In genomic region chr13:75227616-75228277, GRCm38 (mm10) we compare ENCODE assay signal across 10 mouse cellular contexts.
DNase-seq lines count a peak whose midpoint lies in the region.
"Had no signal": no experiment of that assay in that cellular context is flagged by ENCODE, and none has a peak within 500 bp of the region (broad histone marks: within the 10 kb centered on the region; RNA-seq: fewer than 3 reads in every experiment).

No protein-coding gene starts in this region.

- H3K27me3 ChIP-seq in limb, embryonic 10.5 days (ENCODE audit: low read depth, poor library complexity, severe bottlenecking): no peaks in the 10 kb centered on the region
- H3K27me3 ChIP-seq: embryonic facial prominence, embryonic 15.5 days; stomach, embryonic 15.5 days had no signal

- no peak overlapping the region for H3K27ac ChIP-seq in limb, embryonic 10.5 days
- H3K27ac ChIP-seq: embryonic facial prominence, embryonic 15.5 days; stomach, embryonic 15.5 days had no signal

- WGBS in limb, embryonic 10.5 days: 31% methylated on average over 5 of the region's 5 CpGs

- DNase-seq in urinary bladder, postnatal 14 days (ENCODE audit: low spot score): peak; percentile 59
- DNase-seq in urinary bladder, adult 2 months (ENCODE audit: low spot score): no peak
- peak; percentile 30 for DNase-seq in cerebellum, adult 8-10 months
- DNase-seq in frontal cortex, adult 2 months (ENCODE audit: extremely low spot score in 1 of 2, low spot score in 1 of 2): peak; percentile 13 to 87
- peak; percentile 9 to 69 for DNase-seq in kidney, adult 8-10 months
- peak; percentile 74 for DNase-seq in limb, embryonic 10.5 days (ENCODE audit: low spot score)
- peak; percentile 32 for DNase-seq in naive thymus-derived CD4-positive, alpha-beta T cell, adult 2 months (ENCODE audit: low read depth)
- peak; percentile 24 to 68 for DNase-seq in spleen, postnatal 4 days (ENCODE audit: low spot score in 2 of 2)

- H3K9me3 ChIP-seq in limb, embryonic 10.5 days (replicated peaks): no peaks in the 10 kb centered on the region
- H3K9me3 ChIP-seq: embryonic facial prominence, embryonic 15.5 days; stomach, embryonic 15.5 days had no signal

- no peaks in the 10 kb centered on the region for H3K36me3 ChIP-seq in limb, embryonic 10.5 days
- H3K36me3 ChIP-seq: embryonic facial prominence, embryonic 15.5 days; stomach, embryonic 15.5 days had no signal

- H3K4me3 ChIP-seq in limb, embryonic 10.5 days: no peak overlapping the region
- H3K4me3 ChIP-seq: embryonic facial prominence, embryonic 15.5 days; stomach, embryonic 15.5 days had no signal

- H3K4me1 ChIP-seq in limb, embryonic 10.5 days: no peaks in the 10 kb centered on the region
- H3K4me1 ChIP-seq: embryonic facial prominence, embryonic 15.5 days; stomach, embryonic 15.5 days had no signal
